Mouse (Mus musculus): Measurements from ENCODE around the gene Tex26. TPM values are rescaled to one million over a fixed set of nuclear protein-coding genes. Genes with fewer than 3 reads are reported as not detected.
A peak's percentile ranks its signal among the peaks of the same experiment; 100 is the strongest.

The Tex26 gene
- polyA plus RNA-seq, 1 experiment from 2014 or later, result 0.70 TPM

DNA sequence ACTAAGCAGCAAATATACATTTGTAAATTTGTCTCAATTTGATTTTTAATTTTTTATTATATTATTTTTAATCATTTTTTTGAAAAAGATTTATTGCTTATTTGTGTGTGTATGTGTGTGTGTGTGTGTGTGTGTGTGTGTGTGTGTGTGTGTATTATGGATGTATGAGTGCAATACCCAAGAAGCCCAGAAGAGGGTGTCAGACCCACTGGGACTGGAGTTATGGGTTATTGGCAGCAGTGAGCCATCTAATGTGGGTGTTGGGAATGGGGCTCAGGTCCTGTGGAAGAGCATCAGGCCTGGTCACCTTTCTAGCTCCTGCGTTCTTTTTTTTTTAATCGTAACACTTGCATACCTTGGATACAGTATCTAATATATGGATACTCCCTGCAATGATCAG is 66.6 kb downstream of the Tex26 start:
- H3K9me3 ChIP-seq (ENCODE audit: control insufficient read depth, low read length), result no peaks in the 10 kb centered on the region
- no peak for ATAC-seq (replicated peaks; ENCODE audit: low FRiP score, low TSS enrichment, low read depth)
- 98% methylated on average over 2 of the region's 2 CpGs for WGBS

DNA sequence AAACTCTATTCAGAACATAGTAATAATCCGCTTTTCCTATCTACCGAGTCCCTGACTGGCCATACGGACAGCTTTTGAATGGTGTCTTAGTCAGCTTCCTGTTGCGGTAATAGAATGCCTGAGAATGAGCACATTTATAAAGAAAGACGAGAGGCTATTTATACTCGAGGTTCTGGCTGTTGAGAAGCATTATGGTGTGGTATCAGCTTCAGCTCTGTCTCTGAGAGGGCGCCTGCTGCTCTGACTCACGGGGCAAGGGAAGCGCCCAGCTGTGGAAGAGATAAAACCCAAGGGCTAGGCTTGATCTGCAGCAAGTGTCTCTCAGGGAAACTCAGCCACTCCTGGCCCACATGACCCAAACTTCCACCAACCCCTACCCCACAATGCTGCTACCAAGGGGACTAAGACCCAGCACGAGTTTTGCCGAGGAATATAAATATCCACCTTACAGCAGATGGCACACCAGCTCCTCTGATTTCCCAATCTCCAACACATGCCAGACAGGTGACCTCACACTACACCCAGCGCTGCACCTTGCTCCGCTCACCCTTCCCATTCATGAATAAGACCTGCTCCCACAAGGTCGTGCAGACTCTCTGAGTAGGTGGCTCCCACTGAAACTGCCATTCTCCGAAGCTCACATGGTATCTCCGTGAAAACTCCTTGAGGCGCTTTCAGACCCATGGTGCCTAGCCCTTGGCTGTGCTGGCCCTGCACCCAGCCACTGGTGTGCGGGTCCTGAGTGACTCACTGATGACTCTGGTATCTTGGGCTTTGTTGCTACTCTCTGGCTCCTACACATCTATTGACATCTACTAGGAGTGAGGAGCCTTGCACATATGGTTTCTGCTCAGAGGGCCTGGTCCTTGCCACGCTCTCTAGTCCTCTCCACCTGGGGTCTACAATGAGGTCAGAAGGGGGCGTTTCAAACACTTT is 68.9 kb downstream of the Tex26 start:
- no peak for ATAC-seq (replicated peaks; ENCODE audit: low FRiP score, low TSS enrichment, low read depth)
- no peak overlapping the region for H3K27ac ChIP-seq (ENCODE audit: low read depth)
- 78% methylated on average over 20 of the region's 20 CpGs for WGBS

More for the DNA sequence above, 66.6 kb downstream of the Tex26 start:
- Histone ChIP-seq H3K4me2 (ENCODE audit: low read length) (no peak overlapping the region), H3K36me3 (ENCODE audit: control insufficient read depth, insufficient read depth, low read length) (no peaks in the 10 kb centered on the region), H3K27ac (ENCODE audit: low read depth) (no peak overlapping the region), H3K9ac (ENCODE audit: low read length) (no peak overlapping the region), H3K4me3 (ENCODE audit: low read depth, low read length) (no peak overlapping the region), H3K4me1 (replicated peaks; ENCODE audit: control insufficient read depth, insufficient read depth, low read length) (no peaks in the 10 kb centered on the region), H3K27me3 (replicated peaks; ENCODE audit: control insufficient read depth, insufficient read depth, low read length) (no peaks in the 10 kb centered on the region)
- no peak for DNase-seq (ENCODE audit: low spot score)

DNA sequence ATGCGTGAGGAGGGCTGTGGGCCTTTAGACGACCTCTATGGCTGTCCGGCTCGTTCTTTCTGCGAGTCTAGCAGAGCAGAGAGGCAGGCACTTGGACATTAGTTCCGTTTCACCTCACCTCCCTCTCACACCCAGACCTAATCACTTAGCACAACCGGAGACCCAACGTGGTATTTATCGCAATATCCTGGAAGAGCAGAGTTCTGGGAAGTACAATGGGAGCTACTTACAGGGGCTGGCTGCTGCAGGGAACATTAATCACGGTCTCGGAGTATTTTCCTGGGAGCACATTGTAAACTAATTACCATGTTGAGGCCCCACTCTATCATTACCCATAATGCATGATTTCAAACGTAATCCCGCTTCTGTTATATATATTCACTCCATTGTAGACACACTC is 70.9 kb downstream of the Tex26 start:
- H3K4me3 ChIP-seq (ENCODE audit: low read depth, low read length), result no peak overlapping the region
- no peak for ATAC-seq (replicated peaks; ENCODE audit: low FRiP score, low TSS enrichment, low read depth)
- H3K4me1 ChIP-seq (replicated peaks; ENCODE audit: control insufficient read depth, insufficient read depth, low read length), result peaks cover 12% of the 10 kb centered on the region
- no peaks in the 10 kb centered on the region for H3K27me3 ChIP-seq (replicated peaks; ENCODE audit: control insufficient read depth, insufficient read depth, low read length)
- H3K9ac ChIP-seq (ENCODE audit: low read length), result no peak overlapping the region
- H3K9me3 ChIP-seq (ENCODE audit: control insufficient read depth, low read length), result no peaks in the 10 kb centered on the region
- no peak overlapping the region for H3K27ac ChIP-seq (ENCODE audit: low read depth)
- H3K4me2 ChIP-seq (ENCODE audit: low read length), result no peak overlapping the region
- WGBS, result 75% methylated on average over 13 of the region's 13 CpGs
- DNase-seq (ENCODE audit: low spot score), result no peak
- no peaks in the 10 kb centered on the region for H3K36me3 ChIP-seq (ENCODE audit: control insufficient read depth, insufficient read depth, low read length)

More for the DNA sequence above, 68.9 kb downstream of the Tex26 start:
- DNase-seq (ENCODE audit: low spot score), result no peak
- Histone ChIP-seq H3K4me2 (ENCODE audit: low read length) (no peak overlapping the region), H3K4me3 (ENCODE audit: low read depth, low read length) (no peak overlapping the region), H3K36me3 (ENCODE audit: control insufficient read depth, insufficient read depth, low read length) (no peaks in the 10 kb centered on the region), H3K4me1 (replicated peaks; ENCODE audit: control insufficient read depth, insufficient read depth, low read length) (peaks cover 2% of the 10 kb centered on the region), H3K27me3 (replicated peaks; ENCODE audit: control insufficient read depth, insufficient read depth, low read length) (no peaks in the 10 kb centered on the region), H3K9me3 (ENCODE audit: control insufficient read depth, low read length) (no peaks in the 10 kb centered on the region), H3K9ac (ENCODE audit: low read length) (no peak overlapping the region)

DNA sequence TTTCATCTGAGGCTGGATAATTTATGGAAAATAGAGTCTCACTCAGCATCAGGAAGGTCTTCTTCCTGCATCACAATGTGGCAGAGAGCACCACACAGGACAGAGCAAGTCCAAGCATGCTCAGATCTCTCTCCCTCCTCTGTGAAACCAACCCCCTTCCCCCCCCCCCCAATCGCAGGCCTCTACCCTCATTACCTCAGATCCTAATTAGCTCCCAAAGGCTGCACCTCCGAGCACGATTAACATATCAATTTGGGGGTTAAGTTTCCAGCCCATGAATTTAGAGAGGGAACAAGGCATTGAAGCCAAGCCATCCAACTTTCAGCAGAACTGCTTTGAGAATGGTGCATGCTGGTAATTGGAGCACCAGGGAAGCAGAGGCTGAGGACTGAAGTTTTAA is 73.2 kb downstream of the Tex26 start:
- no peak for DNase-seq (ENCODE audit: low spot score)
- H3K4me3 ChIP-seq (ENCODE audit: low read depth, low read length), result no peak overlapping the region
- H3K4me2 ChIP-seq (ENCODE audit: low read length), result no peak overlapping the region
- no peaks in the 10 kb centered on the region for H3K27me3 ChIP-seq (replicated peaks; ENCODE audit: control insufficient read depth, insufficient read depth, low read length)
- no peak overlapping the region for H3K9ac ChIP-seq (ENCODE audit: low read length)
- no peak for ATAC-seq (replicated peaks; ENCODE audit: low FRiP score, low TSS enrichment, low read depth)
- whole genome bisulfite sequencing, result 50% methylated on average over 3 of the region's 3 CpGs
- no peak overlapping the region for H3K27ac ChIP-seq (ENCODE audit: low read depth)
- no peaks in the 10 kb centered on the region for H3K9me3 ChIP-seq (ENCODE audit: control insufficient read depth, low read length)
- no peaks in the 10 kb centered on the region for H3K36me3 ChIP-seq (ENCODE audit: control insufficient read depth, insufficient read depth, low read length)
- peaks cover 12% of the 10 kb centered on the region for H3K4me1 ChIP-seq (replicated peaks; ENCODE audit: control insufficient read depth, insufficient read depth, low read length)

DNA sequence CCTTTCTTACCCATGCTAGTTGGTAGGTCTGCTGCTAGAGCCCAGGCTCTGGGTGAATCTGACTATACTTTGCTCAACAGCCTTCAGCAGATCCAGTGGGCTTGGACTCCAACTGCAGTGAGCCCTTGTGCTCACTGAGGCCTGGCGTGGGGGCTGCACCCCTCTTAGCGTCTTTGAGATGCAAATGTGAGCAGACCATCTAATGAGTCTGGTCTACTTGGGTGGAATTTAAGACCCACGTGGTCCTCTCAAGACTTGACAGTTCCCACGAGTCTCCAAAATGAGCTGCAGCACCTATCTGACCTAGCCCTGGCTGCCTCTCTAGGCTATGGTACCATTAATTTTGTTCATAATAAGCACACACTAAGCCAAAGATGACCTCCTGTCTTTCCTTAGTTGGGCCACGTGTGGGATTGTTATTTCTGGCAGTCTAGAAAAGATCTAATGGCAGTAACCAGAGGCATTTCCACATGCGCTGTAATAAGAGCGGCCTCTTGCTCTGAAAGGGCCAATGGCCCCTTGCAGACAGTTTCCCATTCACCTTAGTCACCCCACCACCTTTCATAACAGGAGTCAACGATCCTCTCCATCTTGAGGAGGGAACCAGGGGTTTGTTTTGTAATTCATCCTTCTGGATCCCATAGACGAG is 74.1 kb downstream of the Tex26 start:
- Histone ChIP-seq H3K4me1 (replicated peaks; ENCODE audit: control insufficient read depth, insufficient read depth, low read length) (peaks cover 12% of the 10 kb centered on the region), H3K36me3 (ENCODE audit: control insufficient read depth, insufficient read depth, low read length) (no peaks in the 10 kb centered on the region), H3K4me3 (ENCODE audit: low read depth, low read length) (no peak overlapping the region), H3K4me2 (ENCODE audit: low read length) (peak overlapping the region; percentile 42), H3K9ac (ENCODE audit: low read length) (peak overlapping the region; percentile 7; the same call in 1 of the 2 replicates), H3K27ac (ENCODE audit: low read depth) (peak overlapping the region; percentile 93), H3K27me3 (replicated peaks; ENCODE audit: control insufficient read depth, insufficient read depth, low read length) (no peaks in the 10 kb centered on the region), H3K9me3 (ENCODE audit: control insufficient read depth, low read length) (no peaks in the 10 kb centered on the region)
- no peak for ATAC-seq (replicated peaks; ENCODE audit: low FRiP score, low TSS enrichment, low read depth)
- 31% methylated on average over 9 of the region's 9 CpGs for WGBS
- DNase-seq (ENCODE audit: low spot score), result no peak

DNA sequence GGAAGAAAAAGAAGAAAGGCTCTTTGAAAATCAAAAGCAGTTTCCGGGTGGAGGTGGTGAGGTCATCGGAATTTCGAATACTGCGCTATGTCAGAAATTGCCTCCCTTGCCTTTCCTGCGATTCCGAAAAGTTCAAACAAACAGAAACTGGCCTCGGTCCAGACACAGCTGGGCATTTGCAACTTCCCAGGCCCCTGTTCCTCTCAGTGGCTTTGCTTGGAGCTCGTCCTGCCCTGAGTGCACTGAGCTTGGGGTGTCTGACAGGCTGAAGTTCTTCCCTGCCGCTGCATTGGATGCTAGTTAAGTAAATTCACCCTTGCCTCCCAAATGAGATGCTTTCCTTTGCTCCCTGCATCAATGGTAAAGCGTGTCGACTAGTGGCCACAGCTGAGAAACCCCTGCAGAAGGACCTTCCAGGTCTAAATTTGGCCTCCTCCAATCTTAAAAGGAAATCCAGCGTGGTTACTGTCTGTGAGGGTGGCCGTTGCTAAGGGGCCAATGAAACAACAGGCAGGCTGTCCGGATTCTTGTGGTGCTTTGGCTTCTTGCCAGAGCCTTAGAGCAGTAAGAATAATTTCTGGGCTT is 74.7 kb downstream of the Tex26 start:
- Histone ChIP-seq H3K4me3 (ENCODE audit: low read depth, low read length) (no peak overlapping the region), H3K9ac (ENCODE audit: low read length) (peak overlapping the region; percentile 7; the same call in 1 of the 2 replicates), H3K4me2 (ENCODE audit: low read length) (peak overlapping the region; percentile 42), H3K27me3 (replicated peaks; ENCODE audit: control insufficient read depth, insufficient read depth, low read length) (no peaks in the 10 kb centered on the region), H3K4me1 (replicated peaks; ENCODE audit: control insufficient read depth, insufficient read depth, low read length) (peaks cover 12% of the 10 kb centered on the region), H3K36me3 (ENCODE audit: control insufficient read depth, insufficient read depth, low read length) (no peaks in the 10 kb centered on the region), H3K27ac (ENCODE audit: low read depth) (peak overlapping the region; percentile 93), H3K9me3 (ENCODE audit: control insufficient read depth, low read length) (no peaks in the 10 kb centered on the region)
- ATAC-seq (replicated peaks; ENCODE audit: low FRiP score, low TSS enrichment, low read depth) (peak; percentile 63), DNase-seq (ENCODE audit: low spot score) (peak; percentile 79)
- WGBS, result 13% methylated on average over 14 of the region's 14 CpGs

DNA sequence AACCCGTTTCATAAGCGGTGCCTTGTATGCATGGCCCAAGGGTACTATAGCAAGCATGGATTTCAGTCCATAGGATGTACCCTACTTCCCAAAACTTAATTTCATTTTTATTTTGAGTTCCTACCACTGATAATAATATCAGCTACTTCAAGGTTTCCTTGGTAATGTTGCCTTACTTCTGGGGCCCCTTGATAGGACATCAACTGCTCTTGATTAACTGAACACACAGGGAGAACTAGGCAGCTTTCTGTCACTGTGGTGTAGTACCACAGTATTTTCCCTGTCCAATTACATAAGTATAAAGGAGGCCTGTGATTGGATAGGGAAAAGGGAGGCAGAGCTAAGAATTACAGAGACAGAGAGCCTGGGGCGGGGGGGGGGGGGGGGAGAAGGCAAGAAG is 75.4 kb downstream of the Tex26 start:
- Histone ChIP-seq H3K36me3 (ENCODE audit: control insufficient read depth, insufficient read depth, low read length) (no peaks in the 10 kb centered on the region), H3K27ac (ENCODE audit: low read depth) (peak overlapping the region; percentile 93), H3K4me1 (replicated peaks; ENCODE audit: control insufficient read depth, insufficient read depth, low read length) (peaks cover 12% of the 10 kb centered on the region), H3K4me3 (ENCODE audit: low read depth, low read length) (no peak overlapping the region), H3K27me3 (replicated peaks; ENCODE audit: control insufficient read depth, insufficient read depth, low read length) (no peaks in the 10 kb centered on the region), H3K9me3 (ENCODE audit: control insufficient read depth, low read length) (no peaks in the 10 kb centered on the region), H3K9ac (ENCODE audit: low read length) (no peak overlapping the region), H3K4me2 (ENCODE audit: low read length) (peak overlapping the region; percentile 42)
- WGBS, result 55% methylated on average over 3 of the region's 3 CpGs
- no peak for DNase-seq (ENCODE audit: low spot score)
- ATAC-seq (replicated peaks; ENCODE audit: low FRiP score, low TSS enrichment, low read depth), result no peak

DNA sequence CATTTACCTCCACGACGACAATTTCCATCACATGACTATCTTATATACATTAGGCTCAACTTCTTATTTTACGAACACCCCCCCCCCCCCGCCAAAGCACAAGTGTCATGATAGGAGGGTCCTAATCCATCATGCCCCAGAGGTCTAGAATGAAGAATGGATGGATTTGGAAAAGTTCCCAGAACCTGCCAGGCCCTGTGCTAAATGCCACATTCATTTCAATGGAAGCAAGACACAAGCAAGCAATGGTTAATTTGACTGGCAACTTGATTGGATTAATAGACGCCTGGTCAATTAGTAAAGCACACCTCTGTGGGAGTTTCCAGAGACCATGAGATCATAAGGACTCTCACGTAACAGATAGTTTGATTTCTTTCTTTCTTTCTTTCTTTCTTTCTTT is 77.7 kb downstream of the Tex26 start:
- Histone ChIP-seq H3K36me3 (ENCODE audit: control insufficient read depth, insufficient read depth, low read length) (no peaks in the 10 kb centered on the region), H3K27me3 (replicated peaks; ENCODE audit: control insufficient read depth, insufficient read depth, low read length) (no peaks in the 10 kb centered on the region), H3K4me2 (ENCODE audit: low read length) (no peak overlapping the region), H3K9me3 (ENCODE audit: control insufficient read depth, low read length) (no peaks in the 10 kb centered on the region), H3K9ac (ENCODE audit: low read length) (no peak overlapping the region), H3K4me1 (replicated peaks; ENCODE audit: control insufficient read depth, insufficient read depth, low read length) (peaks cover 15% of the 10 kb centered on the region), H3K4me3 (ENCODE audit: low read depth, low read length) (no peak overlapping the region), H3K27ac (ENCODE audit: low read depth) (no peak overlapping the region)
- no peak for ATAC-seq (replicated peaks; ENCODE audit: low FRiP score, low TSS enrichment, low read depth)
- no peak for DNase-seq (ENCODE audit: low spot score)
- 77% methylated on average over 6 of the region's 6 CpGs for WGBS

All from intestine, embryonic 14.5 days (tissue).